Mouse (Mus musculus) T-cell, adult 2 months (primary cell): ENCODE data around the gene Rassf5.

Source experiments
- DNase-seq: peaks from one replicate; pipeline ENCODE4 v3.0.0; 2022; ENCODE audit warnings: low spot score

Rassf5 gene

DNA sequence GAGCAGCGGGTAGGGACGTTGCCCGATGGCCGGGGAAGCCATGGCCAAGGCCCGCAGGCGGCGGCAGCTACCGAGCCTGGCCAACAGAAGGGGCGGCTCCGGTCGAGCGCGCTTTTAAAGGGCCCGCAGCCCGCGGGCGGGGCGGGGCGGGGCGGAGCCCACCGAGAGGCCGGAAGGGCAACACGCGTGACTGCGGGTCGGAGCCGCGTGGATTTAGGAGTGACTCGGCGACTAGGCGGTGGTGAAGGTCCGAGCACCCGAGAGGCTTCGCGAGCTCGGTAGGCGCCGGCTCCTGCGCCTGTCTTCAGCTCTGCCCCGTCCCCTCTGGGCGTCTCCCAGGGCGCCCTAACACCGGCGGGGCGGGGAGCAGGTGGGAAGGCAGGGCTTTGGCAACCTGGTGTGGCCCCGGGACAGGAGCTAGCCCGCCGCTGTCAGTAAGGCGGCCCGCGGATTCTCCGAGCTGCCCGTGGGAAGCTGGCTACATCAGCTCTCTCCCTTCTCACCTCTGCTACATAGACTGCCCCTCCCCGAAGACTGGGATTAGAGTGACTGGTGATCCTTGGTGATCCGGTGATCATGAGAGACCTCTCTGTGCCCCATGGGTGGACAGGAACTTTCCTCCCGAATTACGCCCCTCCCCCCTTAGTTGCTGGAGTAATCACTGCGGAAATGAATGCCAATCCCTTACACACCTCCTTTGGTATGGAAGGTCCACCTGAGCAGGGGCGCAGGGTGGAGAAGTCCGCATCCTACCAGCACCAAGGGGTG, at the start of gene Rassf5:
TSS of gene Rassf5 (minus strand) at position 170 of the 768 bp plus-strand sequence.
- peak; percentile 52 for DNase-seq

DNA sequence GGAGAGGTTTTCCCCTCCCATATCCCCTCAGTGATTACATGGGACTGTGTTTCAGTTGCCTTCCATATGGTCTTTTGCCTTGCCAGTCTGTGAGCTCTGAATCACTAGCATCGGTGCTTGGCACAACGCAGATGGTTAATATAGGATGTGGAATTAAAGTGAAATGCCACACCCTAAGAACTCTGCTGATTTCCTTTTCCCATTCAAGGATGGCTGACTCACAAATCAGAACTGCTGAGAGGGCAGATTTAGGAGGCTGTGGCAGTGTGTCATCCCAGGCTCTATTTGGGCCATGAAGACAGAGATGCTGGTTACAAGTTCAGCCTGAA, 48.8 kb upstream of the Rassf5 start:
- DNase-seq, result no peak

DNA sequence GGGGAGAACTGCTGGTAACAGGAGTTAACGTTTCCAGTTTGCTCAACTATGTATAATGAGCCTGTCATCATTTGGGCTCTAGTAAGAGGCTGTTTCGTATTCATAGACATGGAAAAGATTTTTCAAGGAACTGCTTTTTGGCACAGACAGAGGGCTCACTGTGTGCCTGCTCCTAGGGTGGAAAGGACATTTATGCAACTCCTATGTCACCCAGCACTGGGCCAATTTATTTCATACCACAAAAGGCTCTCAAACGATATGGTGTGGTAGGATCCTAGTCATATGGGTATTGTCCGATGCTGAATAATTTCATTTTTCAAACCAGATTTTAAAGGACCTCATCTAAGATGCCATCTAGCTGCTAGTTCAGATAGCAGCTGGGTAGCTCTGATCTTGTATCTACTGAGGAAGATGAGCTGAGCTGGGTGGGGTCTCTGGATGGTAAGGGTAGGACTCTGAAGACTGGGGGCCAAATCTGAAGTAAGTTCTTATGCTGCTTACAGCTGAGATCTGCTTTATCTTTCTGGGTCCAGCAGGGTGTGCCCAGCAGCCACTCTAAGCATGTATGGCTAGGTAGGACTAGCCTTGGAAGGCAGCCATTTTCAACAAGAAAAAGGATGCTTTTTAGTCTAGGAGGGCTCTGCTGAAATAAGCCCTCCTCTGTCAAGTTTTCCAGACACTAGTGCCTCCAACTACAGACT, 48.3 kb upstream of the Rassf5 start:
- no peak for DNase-seq

DNA sequence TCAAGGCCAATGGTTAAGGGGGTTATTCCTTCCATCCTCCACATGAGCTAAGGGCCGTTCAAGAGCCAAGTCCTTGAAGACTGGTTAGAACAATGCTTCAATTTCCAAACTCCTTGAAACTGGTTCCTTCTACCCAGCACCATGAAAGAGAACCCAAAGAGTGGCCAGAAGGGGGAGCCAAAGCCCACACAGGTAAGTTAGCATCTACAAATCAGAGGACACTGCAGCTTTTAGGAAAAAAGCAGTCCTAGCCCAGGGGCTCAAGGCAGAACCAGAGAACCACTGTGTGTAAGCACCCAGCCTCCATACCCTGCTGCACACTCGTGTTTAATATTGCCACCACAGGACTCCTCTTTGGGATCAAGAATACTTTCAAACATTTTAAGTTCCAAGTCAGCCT, 45.6 kb upstream of the Rassf5 start:
- peak; percentile 63 for DNase-seq

DNA sequence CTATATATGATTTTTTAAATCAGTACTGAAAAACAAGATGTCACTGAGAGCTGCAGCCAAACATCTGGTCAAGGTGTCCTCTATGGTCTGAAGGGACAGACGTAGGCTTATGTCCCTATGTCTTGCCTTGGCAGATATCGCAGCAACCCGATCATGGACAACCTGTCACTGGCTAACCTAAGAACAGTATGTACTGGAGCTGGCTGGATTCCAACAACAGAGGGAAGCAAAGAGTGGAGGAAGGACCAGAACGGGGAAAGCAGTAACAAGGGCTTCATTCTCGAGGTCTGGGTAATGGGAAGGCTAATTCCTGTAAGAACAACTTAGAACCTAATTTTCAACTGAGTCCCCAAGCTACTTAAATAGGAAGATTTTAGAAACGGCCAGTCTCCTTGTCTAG, 43.9 kb upstream of the Rassf5 start:
- no peak for DNase-seq

DNA sequence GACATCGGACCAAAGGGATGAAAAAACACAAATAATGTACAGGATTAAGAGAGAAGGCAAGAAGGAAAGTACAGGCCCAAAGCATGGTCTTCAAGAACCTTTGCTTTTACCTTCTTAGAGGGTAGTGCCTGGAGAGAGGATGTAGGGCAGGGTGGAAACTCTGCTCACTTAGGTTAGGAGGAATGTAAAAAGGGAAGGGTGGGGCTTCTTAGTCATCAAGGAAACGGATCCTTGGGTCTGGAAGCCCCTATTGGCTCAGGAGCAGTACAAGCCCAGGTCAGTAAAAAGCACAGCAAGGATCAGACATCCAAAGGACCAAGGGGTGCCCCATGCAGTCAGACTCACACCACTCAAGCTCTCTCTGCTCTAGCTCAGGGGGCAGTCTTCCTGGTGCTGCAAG, 42.2 kb upstream of the Rassf5 start:
- no peak for DNase-seq

DNA sequence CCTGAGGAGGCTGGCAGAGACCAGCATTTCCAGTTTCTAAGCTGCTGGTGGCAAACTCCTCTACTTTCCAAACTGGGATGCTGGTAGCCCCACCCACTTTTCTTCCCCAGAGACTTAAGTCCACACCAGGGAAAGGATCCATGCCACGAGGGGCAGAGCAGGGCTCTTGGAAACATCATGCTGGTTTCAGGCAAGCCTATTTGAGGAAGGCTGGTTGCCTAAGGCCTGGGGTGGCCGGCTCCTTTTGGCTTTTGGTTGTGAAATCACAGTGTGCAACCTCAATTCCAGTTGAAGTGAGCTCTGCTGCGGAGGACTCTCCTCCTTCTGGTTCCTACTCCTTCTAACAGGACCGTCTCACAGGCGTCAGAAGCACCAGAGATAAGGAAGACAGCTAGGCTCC, 41.7 kb upstream of the Rassf5 start:
- no peak for DNase-seq

DNA sequence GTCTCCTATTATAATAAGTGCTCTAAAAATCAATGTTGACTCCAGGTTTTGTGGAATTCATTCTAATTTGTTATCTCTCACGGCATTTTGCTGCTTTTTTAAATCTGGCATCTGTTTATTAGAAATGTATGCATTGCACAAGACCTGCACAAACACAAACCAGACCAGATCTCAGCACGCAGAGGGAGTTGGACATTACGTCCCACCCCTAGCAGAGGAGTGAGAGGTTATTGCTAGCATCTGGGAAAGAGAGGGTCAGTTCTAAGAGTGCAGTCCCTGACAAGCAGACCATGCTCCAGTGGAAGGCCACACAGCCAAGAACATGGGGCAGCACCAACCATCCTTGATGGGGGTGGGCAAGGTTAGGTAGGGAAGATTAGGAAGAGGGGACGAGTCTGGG, 39.6 kb upstream of the Rassf5 start:
- no peak for DNase-seq

DNA sequence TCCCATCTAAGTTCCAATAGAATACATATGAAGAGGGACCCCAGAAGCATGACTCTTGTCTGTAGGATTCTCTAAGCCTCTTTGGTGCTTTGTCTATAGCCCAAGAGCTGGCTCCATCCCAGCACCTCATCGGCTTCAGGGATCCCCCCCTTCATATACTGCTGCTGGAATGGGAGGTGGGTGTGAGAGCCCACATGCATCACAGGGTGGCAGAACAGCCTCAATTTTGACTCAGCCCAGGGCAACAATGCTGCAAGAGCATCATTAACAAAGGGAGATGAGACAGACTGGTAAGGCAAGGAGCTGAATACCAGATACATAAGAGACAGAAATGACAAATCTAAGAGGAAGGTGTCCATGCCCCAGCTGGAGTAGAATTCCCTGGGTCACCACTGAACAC, 39.1 kb upstream of the Rassf5 start:
- no peak for DNase-seq

DNA sequence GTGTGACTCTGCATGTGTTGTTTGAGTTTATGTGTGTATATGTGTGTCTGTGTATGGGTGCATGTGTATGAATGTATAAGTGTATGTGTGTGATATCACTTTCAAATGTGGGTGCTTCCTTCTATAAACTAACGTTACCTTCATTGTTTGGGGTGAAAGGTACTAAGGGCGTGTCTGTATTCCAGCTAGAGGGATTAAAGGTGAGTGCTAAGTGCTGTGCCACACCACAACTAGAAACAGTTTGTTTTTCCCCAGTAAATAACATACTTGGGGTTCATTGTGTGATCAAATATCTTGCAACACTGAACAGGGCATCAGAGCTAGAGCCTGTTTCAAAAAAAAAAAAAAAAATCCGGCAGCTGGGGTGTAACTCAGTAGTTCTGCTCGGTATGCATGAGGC, 36.7 kb upstream of the Rassf5 start:
- no peak for DNase-seq

DNA sequence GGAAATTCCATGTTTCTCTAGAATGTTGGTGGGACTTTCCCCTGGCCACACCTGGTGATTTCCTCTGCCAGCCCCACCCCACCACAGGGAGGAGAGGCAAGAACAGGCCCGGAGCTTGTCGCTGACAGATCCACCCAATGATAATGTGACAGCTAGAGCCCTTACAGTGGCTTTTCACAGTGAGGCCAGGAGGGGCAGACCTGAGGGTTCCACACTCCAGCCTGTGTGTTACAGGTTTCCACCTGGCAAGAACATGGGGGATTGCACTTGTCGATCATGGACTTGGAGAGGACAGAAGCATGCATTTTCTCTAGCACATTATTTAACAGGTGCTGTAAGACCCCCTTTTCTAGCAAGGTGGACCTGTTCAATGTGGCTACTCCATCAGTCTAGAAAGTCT, 35.2 kb upstream of the Rassf5 start:
- peak; percentile 64 for DNase-seq

DNA sequence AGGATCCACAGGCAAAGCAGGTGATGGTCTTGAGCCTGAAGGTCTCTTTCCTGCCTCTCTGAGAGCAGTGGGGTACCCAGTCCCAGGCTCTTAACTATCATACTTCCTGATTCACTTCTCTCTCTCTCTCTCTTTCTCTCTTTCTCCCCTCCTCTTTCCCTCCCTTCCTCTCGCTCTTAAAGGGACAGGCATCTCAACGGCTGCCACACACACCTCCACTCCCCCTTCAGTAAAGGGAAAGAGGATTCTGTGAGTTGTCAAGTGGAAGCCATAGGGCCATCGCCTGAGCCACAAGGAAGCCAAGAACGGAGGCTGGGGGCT, 34.4 kb upstream of the Rassf5 start, which contains the start of gene Ikbke:
TSS of gene Ikbke (minus strand) at position 151 of the 321 bp plus-strand sequence.
- no peak for DNase-seq

DNA sequence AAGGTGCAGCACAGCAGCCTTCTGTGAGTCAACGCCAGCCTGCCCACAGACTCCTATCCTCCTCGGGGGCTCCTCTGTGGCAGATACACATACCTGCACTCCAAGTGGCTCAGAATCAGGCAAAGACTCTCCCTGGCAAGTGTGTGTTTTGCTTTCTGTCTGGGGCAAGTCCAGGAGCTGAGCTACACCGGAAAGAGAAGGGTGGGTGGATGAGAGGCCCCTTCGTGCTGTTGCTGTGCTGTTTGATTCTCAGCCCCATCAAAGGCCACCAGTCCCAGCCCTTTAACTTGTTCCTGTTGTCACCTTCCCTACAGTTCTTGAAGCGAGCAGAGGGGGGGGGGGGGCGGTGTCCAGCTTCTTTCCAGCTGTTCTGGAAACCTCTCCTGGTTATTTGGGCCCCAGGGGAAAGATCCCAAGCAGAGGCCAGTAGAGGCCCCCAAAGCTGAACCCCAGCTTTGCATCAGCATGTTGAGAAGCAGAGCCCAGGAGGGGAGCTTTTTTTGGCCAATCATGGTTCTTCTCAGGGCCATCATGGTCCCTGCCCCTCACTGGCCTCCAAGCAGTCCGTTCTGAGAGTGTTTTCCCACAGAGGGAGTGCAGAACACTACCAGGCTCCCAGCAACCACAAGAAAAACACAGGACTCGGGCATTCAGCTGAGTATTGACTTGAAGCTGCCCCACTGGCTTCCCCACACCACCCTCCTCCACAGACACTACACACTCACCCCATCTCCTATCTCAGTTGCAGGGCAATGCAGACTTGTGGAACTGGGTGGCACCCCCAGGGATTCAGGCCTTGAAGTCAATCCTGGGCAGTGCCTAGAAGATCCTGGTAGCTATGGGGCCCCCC, 33.8 kb upstream of the Rassf5 start:
- DNase-seq, result peak; percentile 65

DNA sequence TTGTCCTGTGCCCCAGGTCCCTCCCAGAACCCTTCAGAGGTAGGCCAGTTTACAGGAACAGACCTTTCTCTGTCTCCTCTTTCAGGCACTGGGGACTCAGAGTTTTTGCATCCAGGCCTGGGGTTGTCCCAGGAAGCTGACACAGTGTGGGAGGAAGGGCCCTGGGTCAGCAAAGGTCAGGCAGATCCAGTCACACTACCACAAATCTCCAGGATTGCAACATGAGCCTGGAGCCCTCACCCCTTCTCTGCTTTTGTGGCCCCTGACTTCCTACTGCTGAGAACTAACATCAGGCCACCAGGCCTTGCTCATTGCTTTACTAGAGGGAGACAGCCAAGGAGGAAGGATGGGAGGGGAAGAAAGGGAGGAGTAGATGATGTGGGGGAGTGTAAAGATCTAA, 31.8 kb upstream of the Rassf5 start:
- no peak for DNase-seq

DNA sequence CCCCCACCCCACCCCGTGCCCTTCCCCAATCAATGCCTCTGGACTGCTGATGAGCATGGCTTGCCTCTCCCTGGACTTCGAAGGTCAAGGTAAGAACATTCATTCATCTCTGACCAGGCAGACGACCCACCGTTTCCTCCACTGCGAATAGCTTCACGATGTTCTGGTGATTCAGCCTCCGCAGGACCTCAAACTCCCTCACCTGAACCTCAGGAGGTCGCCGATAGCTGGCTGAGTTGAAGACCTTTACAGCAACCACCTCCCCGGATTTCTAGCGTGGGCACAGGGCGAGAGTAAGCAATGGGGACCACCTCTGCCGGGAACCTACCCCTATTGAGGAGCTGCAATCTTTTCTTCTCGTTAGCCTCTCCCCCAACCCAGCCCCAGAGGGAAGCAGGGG, 30.5 kb upstream of the Rassf5 start:
- DNase-seq, result no peak

DNA sequence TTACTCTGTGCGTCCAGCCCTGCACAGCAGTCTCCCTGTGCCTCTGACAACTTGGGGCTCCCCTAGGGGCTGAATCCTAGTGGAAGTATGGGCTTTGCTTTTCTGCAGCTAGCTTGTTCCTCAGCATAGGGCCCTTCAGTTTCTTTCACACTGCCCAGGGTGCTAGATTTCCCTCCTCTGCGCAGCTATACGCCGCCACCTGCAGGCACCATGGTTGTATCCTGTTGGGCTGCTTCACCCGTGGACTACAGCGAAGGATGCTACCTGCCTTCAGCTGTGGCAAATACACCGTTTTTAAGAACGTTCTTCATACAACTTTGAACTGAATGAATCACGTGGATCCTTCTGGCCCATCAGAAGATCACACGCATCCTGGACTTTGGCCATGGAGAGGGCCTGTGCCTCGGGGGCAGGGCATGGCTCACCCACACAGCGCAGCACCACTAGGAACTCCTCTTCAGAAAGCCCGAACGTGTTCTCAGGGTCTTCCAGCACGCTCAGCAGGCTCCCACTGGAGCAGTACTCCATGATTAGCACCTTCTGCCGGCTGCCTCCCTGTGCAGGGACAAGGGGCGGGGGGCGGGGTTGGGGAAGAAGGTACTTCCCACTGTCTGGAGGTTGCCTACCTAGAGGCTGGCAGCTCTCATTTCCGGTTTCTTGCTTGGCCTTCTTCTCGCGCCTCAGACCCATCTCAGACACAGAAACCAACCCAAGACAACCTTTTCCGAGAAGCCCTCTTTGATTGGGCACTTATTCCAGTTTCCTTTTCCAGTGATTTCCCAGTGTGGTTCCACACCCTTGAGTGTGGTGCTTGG, 29.9 kb upstream of the Rassf5 start:
- DNase-seq, result no peak

DNA sequence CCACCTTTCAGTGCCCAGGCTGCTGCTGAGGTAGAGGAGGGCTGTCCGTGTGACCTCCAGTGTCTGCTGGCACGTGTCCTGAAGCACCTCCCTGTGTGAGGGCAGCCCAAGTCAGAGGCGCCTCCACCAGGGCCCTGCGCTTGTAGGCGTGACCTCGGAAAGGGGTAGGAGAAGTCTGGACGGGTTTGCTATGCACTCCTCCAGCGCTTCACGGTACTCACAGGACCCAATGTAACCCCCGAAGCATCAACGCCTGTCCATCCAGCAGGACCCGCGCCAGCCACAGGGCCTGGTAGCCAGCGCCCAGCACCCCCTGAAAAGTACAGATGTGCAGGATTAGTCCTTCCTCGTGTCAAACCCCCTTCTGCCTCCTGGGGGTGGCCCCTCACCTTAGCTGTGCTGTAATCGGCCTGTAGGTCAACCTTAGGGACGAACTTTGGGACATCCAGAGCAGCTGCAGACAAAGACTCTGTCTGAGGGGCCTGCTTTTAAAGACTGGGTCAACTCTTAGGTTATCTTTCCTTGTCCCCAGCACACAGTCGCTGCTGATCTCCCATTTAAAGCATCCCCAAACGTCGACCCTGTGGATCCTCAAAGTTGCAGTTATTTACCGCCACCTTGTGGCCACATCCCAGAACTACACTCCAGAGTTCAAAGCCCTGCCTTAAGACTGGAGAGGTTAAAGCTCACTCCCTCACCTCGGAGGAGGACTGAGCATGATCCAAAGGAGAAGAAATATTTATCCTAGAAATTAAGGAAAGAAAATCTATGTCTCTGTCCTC, 24.9 kb upstream of the Rassf5 start:
- DNase-seq, result peak; percentile 71

DNA sequence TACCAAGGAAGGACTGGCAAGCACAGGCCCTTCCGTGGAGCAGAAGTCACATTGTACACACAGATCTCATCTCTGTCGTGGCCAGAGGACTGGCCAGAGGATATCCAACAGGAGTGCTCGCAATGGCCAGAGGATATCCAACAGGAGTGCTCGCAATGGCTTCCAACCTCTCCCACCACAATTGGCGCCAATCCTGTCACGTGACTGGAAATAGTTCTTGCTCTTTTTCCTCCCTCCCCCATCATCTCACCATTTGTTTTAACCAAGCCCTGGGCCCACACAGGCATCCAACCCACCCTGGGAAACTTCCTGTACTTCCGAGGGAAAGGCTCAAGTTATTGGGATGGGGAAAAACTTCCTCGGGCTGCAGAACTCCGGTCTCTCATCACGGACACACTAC, 23.7 kb upstream of the Rassf5 start:
- DNase-seq, result no peak

DNA sequence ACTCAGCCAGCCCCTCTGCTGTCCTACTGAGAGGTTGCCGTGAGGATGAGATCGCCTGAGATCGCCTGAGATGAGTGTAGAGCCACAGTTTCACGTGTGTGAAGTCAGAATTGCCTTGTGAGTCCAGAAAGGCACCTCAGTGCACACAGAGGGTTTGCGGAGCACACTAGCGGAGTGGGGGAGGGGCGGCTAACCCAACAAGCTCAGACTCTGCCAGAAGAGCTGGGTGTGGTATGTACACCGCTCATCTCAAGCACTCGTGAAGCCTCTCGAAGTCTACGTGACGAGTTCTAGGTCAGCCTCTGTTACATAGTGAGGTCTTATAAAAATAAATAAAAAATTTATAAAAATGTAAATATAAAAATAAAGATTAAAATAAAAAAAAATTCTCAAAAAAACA, 18.8 kb upstream of the Rassf5 start:
- DNase-seq, result no peak

DNA sequence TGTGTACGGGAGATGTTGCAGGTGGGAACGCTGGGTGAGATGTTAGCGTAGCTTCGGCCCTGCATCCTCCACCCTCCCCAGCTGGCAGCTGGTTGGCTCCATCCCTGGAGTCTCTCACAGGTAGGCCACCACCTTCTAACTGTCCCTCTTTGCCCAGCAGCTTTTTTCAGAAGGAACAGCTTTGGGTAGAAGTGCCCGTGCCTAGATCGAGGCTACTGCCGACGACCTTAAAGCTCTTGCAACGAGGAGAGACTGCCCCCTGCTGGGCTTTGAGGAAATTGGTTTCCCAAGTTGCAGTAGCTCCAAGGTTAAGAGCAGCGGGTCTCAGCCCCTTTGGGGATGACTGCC, 15.2 kb upstream of the Rassf5 start:
- peak; percentile 63 for DNase-seq

DNA sequence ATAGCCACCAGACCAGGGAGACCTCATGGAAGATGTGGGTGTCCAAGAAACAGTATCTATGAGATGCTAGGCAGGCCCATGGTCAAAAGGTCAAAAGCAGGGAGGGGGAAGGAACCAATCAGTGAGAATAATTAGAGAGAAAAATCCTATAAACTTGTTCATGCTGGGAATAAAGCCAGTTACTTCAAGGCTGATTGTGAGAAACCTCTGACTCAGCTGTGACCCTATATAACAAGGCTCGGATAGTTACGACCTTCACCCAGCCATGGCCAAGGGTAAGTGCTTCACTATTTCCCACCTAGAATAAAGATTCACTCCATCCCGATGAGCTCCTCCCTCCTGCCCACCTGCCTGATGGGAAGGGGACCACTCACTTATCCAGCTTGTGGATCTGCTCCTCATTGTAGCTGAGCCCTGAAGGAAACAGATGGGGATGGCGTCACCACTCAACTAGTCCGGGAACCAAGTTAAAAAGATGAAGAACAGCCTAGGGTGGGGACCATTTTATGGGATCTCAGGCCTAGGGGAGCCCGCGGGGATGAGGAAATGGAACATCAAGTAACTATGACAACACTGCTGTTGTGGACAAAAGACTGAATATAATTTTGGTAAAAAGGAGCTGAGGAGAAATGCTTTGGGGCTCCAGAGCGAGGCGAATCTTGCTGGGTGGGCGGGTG, 14.7 kb upstream of the Rassf5 start:
- no peak for DNase-seq
